Mouse (Mus musculus) forebrain, embryonic 14.5 days (tissue): ENCODE measurements around the gene Prune2. TPM values are rescaled to one million over a fixed set of nuclear protein-coding genes. Genes with fewer than 3 reads are reported as not detected.

ENCODE experiments used
- ATAC-seq: fragments of 200-750 bp; cut with Nextera tagmentation; 2 replicates; pipeline ENCODE4 v1.8.0; 2017; ENCODE audit warnings: mild to moderate bottlenecking, moderate library complexity
- DNase-seq: peaks from one replicate; pipeline ENCODE4 v3.0.0-alpha.2; 2015; ENCODE audit warnings: low spot score
- H3K27ac ChIP-seq: fragments of 300-500 bp; sonication (generic); 2 replicates; pipeline ENCODE4 v1.5.1; 2014; ENCODE audit warnings: low read depth, mild to moderate bottlenecking, control low read depth, low read length, moderate library complexity
- H3K27me3 ChIP-seq: fragments of 300-500 bp; sonication (generic); replicated peaks from 2 replicates; pipeline ENCODE4 v1.6.1; 2014; ENCODE audit warnings: low read length, control low read depth, mixed read lengths; ENCODE audit not compliant: control insufficient read depth, insufficient read depth
- H3K36me3 ChIP-seq: fragments of 300-500 bp; sonication (generic); 2 replicates; pipeline ENCODE4 v1.6.1; 2014; ENCODE audit warnings: low read length, control low read depth; ENCODE audit not compliant: control insufficient read depth, insufficient read depth
- H3K4me1 ChIP-seq: fragments of 300-500 bp; sonication (generic); 2 replicates; pipeline ENCODE4 v1.6.1; 2014; ENCODE audit warnings: antibody characterized with exemption, low read length, control low read depth; ENCODE audit not compliant: control insufficient read depth, insufficient read depth
- H3K4me2 ChIP-seq: fragments of 300-500 bp; sonication (generic); 2 replicates; pipeline ENCODE4 v1.6.1; 2014; ENCODE audit warnings: mild to moderate bottlenecking, control low read depth, low read length
- H3K4me3 ChIP-seq: fragments of 300-500 bp; sonication (generic); 2 replicates; pipeline ENCODE4 v1.5.1; 2014; ENCODE audit warnings: low read depth, low read length, control low read depth
- H3K9ac ChIP-seq: fragments of 300-500 bp; sonication (generic); 2 replicates; pipeline ENCODE4 v1.6.1; 2014; ENCODE audit warnings: mild to moderate bottlenecking, low read length, control low read depth, moderate library complexity
- H3K9me3 ChIP-seq: fragments of 300-500 bp; sonication (generic); replicated peaks from 2 replicates; pipeline ENCODE4 v1.6.1; 2016; ENCODE audit warnings: low read length, control low read depth, mixed read lengths; ENCODE audit not compliant: control insufficient read depth
- WGBS: fragments of 180-500 bp; shearing (Covaris S2); extraction: QIAGEN DNeasy Blood & Tissue Kit; methylation state at CpG from one replicate; pipeline ENCODE4 v1.1.7; 2014; 5-methylcytosine and 5-hydroxymethylcytosine counted together
- polyA plus RNA-seq: library from polyadenylated mRNA; unstranded; fragments of >200 nt; fragmentation: Nextera tagmentation; extraction: Ambion mirVana; gene quantifications from 2 replicates; pipeline ENCODE4 v1.2.1, GENCODE M21; 2014

The Prune2 gene
- polyA plus RNA-seq, 1 experiment from 2014 or later, result 2.6 TPM

- no peak overlapping the region for H3K9ac ChIP-seq
- no peak overlapping the region for H3K4me2 ChIP-seq
- H3K36me3 ChIP-seq, result no peaks in the 10 kb centered on the region
- no peaks in the 10 kb centered on the region for H3K9me3 ChIP-seq
- ATAC-seq, result no peak
- peaks cover 5% of the 10 kb centered on the region for H3K4me1 ChIP-seq
- H3K27ac ChIP-seq, result no peak overlapping the region
- no peak overlapping the region for H3K4me3 ChIP-seq
- WGBS, result 87% methylated on average over 10 of the region's 10 CpGs
- no peaks in the 10 kb centered on the region for H3K27me3 ChIP-seq
- DNase-seq, result no peak
Observed at GRCm38 (mm10) chr19:17014337-17015124, 58.6 kb downstream of the Prune2 start.

- no peaks in the 10 kb centered on the region for H3K36me3 ChIP-seq
- no peak overlapping the region for H3K9ac ChIP-seq
- 88% methylated on average over 4 of the region's 4 CpGs for WGBS
- H3K4me2 ChIP-seq, result no peak overlapping the region
- no peaks in the 10 kb centered on the region for H3K9me3 ChIP-seq
- no peaks in the 10 kb centered on the region for H3K27me3 ChIP-seq
- ATAC-seq (no peak), DNase-seq (no peak)
- no peaks in the 10 kb centered on the region for H3K4me1 ChIP-seq
- no peak overlapping the region for H3K4me3 ChIP-seq
- no peak overlapping the region for H3K27ac ChIP-seq
Observed at GRCm38 (mm10) chr19:17024748-17025147, 68.8 kb downstream of the Prune2 start.

GRCm38 (mm10) chr19:17030276-17030675, 74.4 kb downstream of the Prune2 start:
- 0% methylated on average over 3 of the region's 3 CpGs for WGBS
- DNase-seq (peak; percentile 71), ATAC-seq (peak; percentile 23; the same call in 1 of the 2 replicates)
- Histone ChIP-seq H3K4me2 (no peak overlapping the region), H3K4me3 (no peak overlapping the region), H3K9me3 (no peaks in the 10 kb centered on the region), H3K9ac (no peak overlapping the region), H3K4me1 (no peaks in the 10 kb centered on the region), H3K36me3 (no peaks in the 10 kb centered on the region), H3K27me3 (no peaks in the 10 kb centered on the region), H3K27ac (no peak overlapping the region)

- no peak for DNase-seq
Observed at GRCm38 (mm10) chr19:17032314-17032713, 76.4 kb downstream of the Prune2 start.

GRCm38 (mm10) chr19:17046961-17047360, 91.0 kb downstream of the Prune2 start:
- Histone ChIP-seq H3K27me3 (no peaks in the 10 kb centered on the region), H3K4me3 (no peak overlapping the region), H3K27ac (no peak overlapping the region), H3K9me3 (no peaks in the 10 kb centered on the region), H3K4me2 (no peak overlapping the region), H3K36me3 (no peaks in the 10 kb centered on the region), H3K9ac (no peak overlapping the region), H3K4me1 (no peaks in the 10 kb centered on the region)
- ATAC-seq (no peak), DNase-seq (no peak)
- 81% methylated on average over 4 of the region's 4 CpGs for WGBS

More at GRCm38 (mm10) chr19:17032314-17032713, 76.4 kb downstream of the Prune2 start:
- WGBS, result 86% methylated on average over 3 of the region's 3 CpGs
- ATAC-seq, result no peak
- Histone ChIP-seq H3K9me3 (no peaks in the 10 kb centered on the region), H3K27ac (no peak overlapping the region), H3K36me3 (no peaks in the 10 kb centered on the region), H3K9ac (no peak overlapping the region), H3K4me3 (no peak overlapping the region), H3K27me3 (no peaks in the 10 kb centered on the region), H3K4me1 (no peaks in the 10 kb centered on the region), H3K4me2 (no peak overlapping the region)

- H3K36me3 ChIP-seq, result no peaks in the 10 kb centered on the region
- no peaks in the 10 kb centered on the region for H3K4me1 ChIP-seq
- H3K9ac ChIP-seq, result no peak overlapping the region
- no peaks in the 10 kb centered on the region for H3K27me3 ChIP-seq
- 30% methylated on average over 3 of the region's 3 CpGs for WGBS
- no peaks in the 10 kb centered on the region for H3K9me3 ChIP-seq
- no peak overlapping the region for H3K4me2 ChIP-seq
- ATAC-seq (no peak), DNase-seq (no peak)
- no peak overlapping the region for H3K4me3 ChIP-seq
- H3K27ac ChIP-seq, result no peak overlapping the region
Observed at GRCm38 (mm10) chr19:17055892-17056291, 100.0 kb downstream of the Prune2 start.

- ATAC-seq, result no peak
- no peak overlapping the region for H3K9ac ChIP-seq
- no peaks in the 10 kb centered on the region for H3K27me3 ChIP-seq
- no peak for DNase-seq
- no peak overlapping the region for H3K4me3 ChIP-seq
- 75% methylated on average over 5 of the region's 5 CpGs for WGBS
- H3K9me3 ChIP-seq, result no peaks in the 10 kb centered on the region
- H3K4me1 ChIP-seq, result no peaks in the 10 kb centered on the region
- H3K4me2 ChIP-seq, result no peak overlapping the region
- H3K36me3 ChIP-seq, result no peaks in the 10 kb centered on the region
- H3K27ac ChIP-seq, result no peak overlapping the region
Observed at GRCm38 (mm10) chr19:17060106-17060505, 104.2 kb downstream of the Prune2 start.

GRCm38 (mm10) chr19:17064421-17064820, 108.5 kb downstream of the Prune2 start:
- no peak for ATAC-seq
- H3K9me3 ChIP-seq, result no peaks in the 10 kb centered on the region
- no peaks in the 10 kb centered on the region for H3K4me1 ChIP-seq
- no peak for DNase-seq
- no peaks in the 10 kb centered on the region for H3K36me3 ChIP-seq
- H3K27ac ChIP-seq, result no peak overlapping the region
- H3K9ac ChIP-seq, result no peak overlapping the region
- no peaks in the 10 kb centered on the region for H3K27me3 ChIP-seq
- no peak overlapping the region for H3K4me3 ChIP-seq
- no peak overlapping the region for H3K4me2 ChIP-seq

GRCm38 (mm10) chr19:17069067-17069466, 113.1 kb downstream of the Prune2 start:
- no peaks in the 10 kb centered on the region for H3K27me3 ChIP-seq
- no peaks in the 10 kb centered on the region for H3K36me3 ChIP-seq
- no peaks in the 10 kb centered on the region for H3K9me3 ChIP-seq
- H3K4me3 ChIP-seq, result no peak overlapping the region
- DNase-seq, result no peak
- H3K4me1 ChIP-seq, result no peaks in the 10 kb centered on the region
- H3K27ac ChIP-seq, result no peak overlapping the region
- ATAC-seq, result no peak
- 93% methylated on average over 7 of the region's 7 CpGs for WGBS
- H3K9ac ChIP-seq, result no peak overlapping the region
- H3K4me2 ChIP-seq, result no peak overlapping the region
